Mouse (Mus musculus) CD4-positive, CD25-positive, alpha-beta regulatory T cell, adult 4 months (primary cell): ENCODE results near the gene Cldn13. TPM values are rescaled to one million over a fixed set of nuclear protein-coding genes. Genes with fewer than 3 reads are reported as not detected.

ENCODE experiments used
- ATAC-seq: one replicate; pipeline ENCODE4 v1.8.0; 2017
- polyA plus RNA-seq, 2 experiments: library from polyadenylated mRNA; unstranded; fragments of 100-300 nt; shearing (Covaris generic); gene quantifications; one replicate each; pipeline ENCODE4 v1.2.1; 2017

Cldn13 gene
- polyA plus RNA-seq, 2 experiments from 2014 or later = not detected

- ATAC-seq = no peak
Observed at GRCm38 (mm10) chr5:134890601-134891054, 24.7 kb downstream of the Cldn13 start.

GRCm38 (mm10) chr5:134888505-134888904 is 26.8 kb downstream of the Cldn13 start:
- no peak for ATAC-seq

- no peak for ATAC-seq
Observed at GRCm38 (mm10) chr5:134887447-134888335, 27.6 kb downstream of the Cldn13 start.

GRCm38 (mm10) chr5:134883077-134883476 is 32.2 kb downstream of the Cldn13 start:
- ATAC-seq = no peak

DNA sequence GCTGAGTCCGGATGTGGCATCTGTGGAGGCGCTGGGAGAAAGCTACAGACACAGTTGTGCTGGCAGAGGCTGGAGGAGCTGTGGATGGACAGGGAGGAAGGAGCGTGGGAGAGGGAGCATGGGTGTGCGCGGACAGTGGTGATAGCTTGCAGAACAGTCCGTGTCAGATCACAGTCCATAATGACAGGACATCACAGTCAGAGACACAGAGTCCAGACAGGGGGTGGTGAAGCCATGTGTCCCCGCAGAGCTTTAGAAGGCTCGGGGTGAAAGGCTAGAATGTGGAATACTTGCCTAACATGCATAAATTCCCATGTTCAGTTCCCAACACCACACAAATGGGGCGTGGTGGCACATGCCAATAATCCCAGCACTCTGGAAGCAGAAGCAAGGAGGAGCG is 38.5 kb downstream of the Cldn13 start:
- no peak for ATAC-seq

GRCm38 (mm10) chr5:134875245-134875644 is 40.1 kb downstream of the Cldn13 start:
- no peak for ATAC-seq

- ATAC-seq = no peak
Observed at GRCm38 (mm10) chr5:134873956-134874879, 41.1 kb downstream of the Cldn13 start.

DNA sequence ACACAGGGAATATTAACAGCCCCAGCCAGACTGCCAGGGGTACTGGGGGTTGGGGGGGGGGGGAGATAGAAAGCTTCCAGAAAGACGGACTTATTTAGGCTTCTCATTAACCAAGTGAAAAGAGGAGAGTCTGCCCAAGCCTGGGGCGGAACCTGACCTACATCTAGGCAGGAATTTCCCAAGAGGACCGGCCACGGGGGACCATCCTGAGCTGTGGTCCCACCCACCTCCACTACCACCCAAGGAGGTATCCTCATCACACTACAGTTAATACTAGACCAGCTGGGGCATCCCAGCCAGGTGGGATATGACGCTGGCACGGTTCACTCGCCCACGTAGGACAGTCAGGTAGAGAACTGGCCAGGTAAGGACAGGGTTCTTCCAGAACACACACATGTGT is 42.3 kb downstream of the Cldn13 start:
- no peak for ATAC-seq

DNA sequence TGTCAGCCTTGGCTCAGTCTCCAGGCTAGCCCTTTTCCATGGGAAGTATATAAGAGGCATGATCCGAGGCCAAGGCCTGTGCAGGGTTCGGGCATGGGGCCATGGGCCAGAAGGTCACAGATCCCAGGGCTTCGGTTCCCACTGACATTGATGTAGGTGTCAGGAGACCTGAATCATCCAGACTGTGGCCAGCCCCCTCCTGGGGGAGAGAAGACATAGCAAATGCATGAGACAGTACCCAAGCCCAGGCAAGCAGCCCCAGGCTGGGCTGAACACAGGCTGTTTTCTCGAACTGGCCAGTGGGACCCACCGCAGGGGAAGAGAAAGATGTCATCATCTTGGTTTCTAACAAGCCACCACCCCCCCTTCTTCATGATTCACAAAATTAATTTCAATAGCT is 42.7 kb downstream of the Cldn13 start:
- ATAC-seq = no peak

DNA sequence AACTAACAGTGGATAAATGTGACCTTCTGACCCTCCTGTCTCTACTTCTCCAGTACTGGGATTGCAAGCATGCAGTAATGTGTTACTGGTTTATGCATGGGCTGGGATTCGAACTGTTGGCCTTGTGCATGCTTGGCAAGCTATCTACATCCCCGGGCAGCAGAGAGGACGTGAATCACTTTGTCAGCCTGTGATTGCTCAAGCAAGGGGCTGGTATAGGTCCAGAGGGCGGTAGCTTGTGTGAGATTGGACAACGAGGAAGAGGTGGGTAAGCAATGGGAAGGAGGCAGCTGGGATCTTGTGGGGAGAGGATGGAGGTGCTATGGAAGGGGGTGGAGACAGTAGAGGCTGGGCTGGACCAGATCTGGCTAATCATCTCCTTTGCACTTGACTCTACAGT is 46.8 kb downstream of the Cldn13 start:
- ATAC-seq = no peak

DNA sequence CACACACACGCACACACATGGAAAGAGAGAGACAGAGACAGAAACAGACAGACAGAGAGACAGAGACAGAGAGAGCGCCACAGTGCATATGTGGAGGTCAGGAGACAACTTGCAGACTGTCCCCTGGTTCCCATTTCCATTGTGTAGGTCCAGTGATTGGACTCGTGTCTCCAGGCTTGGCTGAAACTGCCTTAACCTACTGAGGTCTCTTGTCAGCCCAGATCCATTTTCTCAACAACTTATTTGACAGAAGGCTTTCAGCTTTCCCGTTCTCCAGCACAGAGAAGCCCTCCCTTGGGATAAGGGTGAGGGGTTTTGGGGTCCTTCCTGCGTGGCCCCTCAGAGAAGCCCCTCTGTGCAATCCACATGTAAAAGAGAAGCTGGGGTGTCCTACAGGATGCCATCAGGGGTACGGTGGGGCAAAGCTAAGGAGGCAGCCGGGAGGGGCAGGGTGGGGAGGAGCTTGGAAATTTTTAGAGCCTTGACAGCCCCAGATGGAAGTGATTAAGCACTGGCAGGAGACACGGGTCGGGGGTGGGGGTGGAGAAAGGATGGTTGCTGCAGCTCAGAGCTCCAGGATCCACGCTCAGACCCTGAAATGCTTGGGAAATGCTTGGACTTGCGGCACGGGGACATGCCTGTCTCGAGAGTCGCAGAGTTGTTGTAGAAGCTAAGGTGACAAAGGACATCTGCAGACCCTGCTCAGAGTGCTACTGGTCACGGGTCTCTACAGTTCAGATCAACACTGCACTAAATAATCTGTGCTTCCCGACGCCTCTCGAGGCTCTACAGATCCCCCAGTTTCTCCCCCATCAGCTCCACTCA is 47.8 kb downstream of the Cldn13 start:
- no peak for ATAC-seq

- ATAC-seq = no peak
Observed at GRCm38 (mm10) chr5:134865158-134865557, 50.2 kb downstream of the Cldn13 start.

Other genes with a start within 250 kb of the Cldn13 start
- 1 to 10 TPM; 3.8 to 6.9 TPM for gene Limk1, start 226.9 kb downstream of the Cldn13 start, polyA plus RNA-seq
- not detected for gene Eln, start 168.2 kb downstream of the Cldn13 start, polyA plus RNA-seq
- gene Tmem270, start 8.8 kb downstream of the Cldn13 start, polyA plus RNA-seq = not detected
- 10 to 100 TPM; 11.4 to 16.7 TPM for gene Mettl27, start 16.8 kb upstream of the Cldn13 start, polyA plus RNA-seq
- under 1 TPM in 1 of 2 experiments, not detected in 1; 0.40 TPM for gene Cldn4, start 31.4 kb upstream of the Cldn13 start, polyA plus RNA-seq
- gene Cldn3, start 70.7 kb upstream of the Cldn13 start, polyA plus RNA-seq = not detected
- gene Abhd11, start 93.6 kb upstream of the Cldn13 start, polyA plus RNA-seq = 10 to 100 TPM; 64.3 to 80.5 TPM
- gene Stx1a, start 108.0 kb upstream of the Cldn13 start, polyA plus RNA-seq = 10 to 100 TPM; 15.4 to 27.0 TPM
- 10 to 100 TPM; 23.4 to 36.6 TPM for gene Dnajc30, start 148.7 kb upstream of the Cldn13 start, polyA plus RNA-seq
- gene Bud23, start 149.4 kb upstream of the Cldn13 start, polyA plus RNA-seq = 100 to 1,000 TPM in 1 of 2 experiments, 10 to 100 TPM in 1; 60.8 to 103 TPM
- not detected for gene Vps37d, start 162.7 kb upstream of the Cldn13 start, polyA plus RNA-seq
- gene Mlxipl, start 174.4 kb upstream of the Cldn13 start, polyA plus RNA-seq = under 1 TPM in 1 of 2 experiments, not detected in 1; 0.13 TPM
- 1 to 10 TPM; 4.8 to 5.3 TPM for gene Tbl2, start 234.1 kb upstream of the Cldn13 start, polyA plus RNA-seq